Mouse (Mus musculus): ENCODE measurements around the gene Ciapin1.

DNA sequence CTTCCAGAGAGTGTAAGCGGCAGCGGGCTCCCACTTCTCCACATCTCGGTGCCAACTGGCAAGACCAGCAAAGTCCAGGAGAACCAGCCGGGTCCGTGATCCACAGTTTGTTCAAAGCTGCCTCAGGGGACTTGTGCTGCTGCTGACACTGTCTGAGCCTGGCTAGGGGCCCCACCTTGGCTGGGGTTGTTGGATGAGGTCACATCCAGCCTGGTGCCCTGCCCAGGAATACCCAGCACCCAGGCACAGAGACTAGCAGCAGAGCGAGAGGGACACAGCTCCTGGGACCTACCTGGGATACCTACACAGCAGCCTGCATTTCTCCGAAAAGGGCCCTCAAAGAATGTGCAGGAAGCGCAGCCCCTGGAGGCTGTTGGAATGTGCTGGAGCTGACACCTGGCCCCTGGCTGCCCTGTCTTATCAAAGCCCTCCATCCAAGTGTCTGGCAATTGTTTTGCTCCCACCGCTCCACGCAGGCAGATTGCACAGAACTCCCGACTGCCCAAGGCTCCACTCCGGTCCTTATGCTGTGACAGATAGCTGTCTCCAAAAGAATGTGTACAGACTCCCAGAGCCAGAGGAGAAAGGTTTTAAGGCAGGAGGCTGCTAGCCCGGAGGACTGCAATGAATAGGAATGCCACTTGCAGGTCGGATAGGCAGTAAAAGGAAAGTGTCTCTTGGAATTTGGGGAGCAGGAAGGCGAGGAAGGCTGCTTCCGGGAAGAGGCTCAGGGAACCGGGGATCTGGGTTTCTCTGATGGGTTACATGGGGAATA is 37.1 kb upstream of the Ciapin1 start:
- TF ChIP-seq EP300 (IDR thresholded peaks at IDR 0.05; ENCODE audit: low read depth) (no peak), CTCF (IDR thresholded peaks at IDR 0.05; ENCODE audit: low read depth) (no peak)

All from heart, postnatal 0 days (tissue).